Mouse (Mus musculus): ENCODE results near the gene Acot11. TPM values are rescaled to one million over a fixed set of nuclear protein-coding genes. Genes with fewer than 3 reads are reported as not detected.
"Not testable (repeated sequence)": the region's sequence is repeated elsewhere in the genome, so short reads cannot be mapped to it uniquely, and the experiment has no call there.

Gene Acot11
- polyA plus RNA-seq, 1 experiment from 2014 or later: 3.4 TPM

DNA sequence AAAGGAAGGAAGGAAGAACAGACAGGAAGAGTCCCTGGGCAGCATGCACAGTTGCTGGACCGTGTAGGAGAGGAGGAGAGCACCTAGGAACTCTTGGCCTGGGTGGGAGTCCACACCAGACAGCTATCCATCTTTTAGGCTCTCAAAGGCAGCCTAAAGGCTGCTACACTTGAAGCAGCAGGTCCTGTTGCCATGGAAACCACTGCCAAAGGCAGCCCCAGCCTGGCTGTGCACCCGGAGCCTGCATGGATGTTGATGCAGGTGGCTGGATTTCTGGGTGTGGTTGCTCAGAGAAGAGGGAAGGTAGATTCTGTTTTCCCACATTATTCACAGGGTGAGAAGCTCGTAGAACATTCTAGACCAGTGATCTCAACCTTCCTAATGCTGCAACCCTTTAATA lies 27.8 kb downstream of the Acot11 start:
- Histone ChIP-seq H3K27ac (no peak overlapping the region), H3K79me2 (ENCODE audit: inconsistent target) (no peaks in the 10 kb centered on the region), H3K4me3 (ENCODE audit: inconsistent target) (no peak overlapping the region), H3K36me3 (ENCODE audit: inconsistent target) (no peaks in the 10 kb centered on the region)
- 58% methylated on average over 3 of the region's 3 CpGs for WGBS (ENCODE audit: missing documents)

GRCm38 (mm10) chr4:106775767-106776166 lies 29.0 kb downstream of the Acot11 start:
- not testable (repeated sequence) for H3K36me3 ChIP-seq (ENCODE audit: inconsistent target); H3K27ac ChIP-seq; H3K4me3 ChIP-seq (ENCODE audit: inconsistent target); H3K79me2 ChIP-seq (ENCODE audit: inconsistent target)
- WGBS (ENCODE audit: missing documents): 100% methylated on average over 6 of the region's 6 CpGs

- no peak overlapping the region for H3K27ac ChIP-seq
- H3K79me2 ChIP-seq (ENCODE audit: inconsistent target): no peaks in the 10 kb centered on the region
- H3K36me3 ChIP-seq (ENCODE audit: inconsistent target): no peaks in the 10 kb centered on the region
- no peak overlapping the region for H3K4me3 ChIP-seq (ENCODE audit: inconsistent target)
- WGBS (ENCODE audit: missing documents): 95% methylated on average over 1 of the region's 1 CpGs
Measured at GRCm38 (mm10) chr4:106772558-106772957, 32.2 kb downstream of the Acot11 start.

GRCm38 (mm10) chr4:106769306-106769705 lies 35.5 kb downstream of the Acot11 start:
- H3K4me3 ChIP-seq (ENCODE audit: inconsistent target): no peak overlapping the region
- no peak overlapping the region for H3K27ac ChIP-seq
- H3K79me2 ChIP-seq (ENCODE audit: inconsistent target): no peaks in the 10 kb centered on the region
- no peaks in the 10 kb centered on the region for H3K36me3 ChIP-seq (ENCODE audit: inconsistent target)
- 88% methylated on average over 2 of the region's 2 CpGs for WGBS (ENCODE audit: missing documents)

DNA sequence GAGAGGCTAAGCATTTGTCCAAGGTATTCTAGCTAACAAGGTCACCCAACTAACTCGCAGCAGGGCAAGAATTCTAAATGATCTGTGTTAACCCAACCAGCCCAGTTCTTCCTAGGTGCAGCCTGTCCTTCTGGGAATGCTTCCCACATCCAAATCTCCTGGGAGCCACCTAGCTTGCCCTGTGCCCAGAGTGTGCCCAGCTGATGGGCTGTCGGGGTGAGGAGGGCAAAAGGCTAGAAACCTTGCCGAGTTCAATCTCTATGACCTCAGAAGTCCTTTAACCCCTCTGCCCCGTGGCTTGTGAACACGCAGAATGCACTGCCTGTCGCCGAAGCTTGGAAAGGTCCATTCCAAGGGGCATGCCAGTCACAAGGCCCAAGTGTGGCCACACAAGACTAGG lies 40.6 kb downstream of the Acot11 start:
- WGBS (ENCODE audit: missing documents): 94% methylated on average over 7 of the region's 7 CpGs

DNA sequence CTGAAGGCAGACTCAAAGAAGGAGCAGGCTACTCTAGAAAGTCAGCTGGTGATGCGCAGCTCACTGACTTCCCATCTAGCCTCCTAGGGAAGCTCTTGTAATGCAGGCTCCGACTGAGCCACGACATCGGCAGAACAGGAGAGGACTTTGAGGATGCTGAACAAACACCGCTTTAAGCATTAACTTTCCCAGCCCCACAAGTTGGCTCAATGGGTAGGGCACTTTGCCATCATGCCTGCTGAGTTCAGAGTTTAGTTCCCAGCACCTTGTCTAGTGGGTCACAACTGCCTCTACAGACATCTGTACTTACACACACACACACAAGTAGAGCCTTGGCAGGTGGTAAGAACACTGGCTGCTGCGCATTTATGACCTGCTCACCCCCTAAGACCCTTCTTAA lies 53.1 kb downstream of the Acot11 start:
- no peak overlapping the region for H3K4me3 ChIP-seq (ENCODE audit: inconsistent target)
- H3K36me3 ChIP-seq (ENCODE audit: inconsistent target): no peaks in the 10 kb centered on the region
- no peak overlapping the region for H3K27ac ChIP-seq
- H3K79me2 ChIP-seq (ENCODE audit: inconsistent target): no peaks in the 10 kb centered on the region
- 92% methylated on average over 6 of the region's 6 CpGs for WGBS (ENCODE audit: missing documents)

More for the DNA sequence above, 40.6 kb downstream of the Acot11 start:
- Histone ChIP-seq H3K4me3 (ENCODE audit: inconsistent target) (no peak overlapping the region), H3K27ac (no peak overlapping the region), H3K79me2 (ENCODE audit: inconsistent target) (no peaks in the 10 kb centered on the region), H3K36me3 (ENCODE audit: inconsistent target) (no peaks in the 10 kb centered on the region)

DNA sequence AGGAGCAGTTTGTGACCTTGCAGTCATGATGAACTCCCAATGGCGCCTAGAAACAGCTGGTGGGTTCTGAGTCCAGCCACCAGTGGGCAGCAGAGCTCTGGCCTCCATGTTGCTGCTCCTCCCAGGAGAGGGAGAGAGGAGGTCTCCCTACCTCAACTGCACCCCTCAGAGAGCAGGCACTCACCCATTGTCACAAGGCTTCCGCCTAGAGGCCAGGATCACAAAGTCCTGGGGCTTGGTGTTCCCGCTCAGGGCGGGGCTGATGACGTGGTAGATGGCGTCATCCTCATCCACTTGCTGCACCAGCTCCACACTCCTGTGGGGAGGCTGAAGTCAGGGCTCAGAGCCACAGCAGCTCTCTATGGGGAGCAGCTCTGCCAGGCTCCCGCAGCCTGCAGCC lies 55.1 kb downstream of the Acot11 start:
- WGBS (ENCODE audit: missing documents): 96% methylated on average over 7 of the region's 7 CpGs
- no peak overlapping the region for H3K4me3 ChIP-seq (ENCODE audit: inconsistent target)
- no peak overlapping the region for H3K27ac ChIP-seq
- no peaks in the 10 kb centered on the region for H3K79me2 ChIP-seq (ENCODE audit: inconsistent target)
- H3K36me3 ChIP-seq (ENCODE audit: inconsistent target): no peaks in the 10 kb centered on the region

DNA sequence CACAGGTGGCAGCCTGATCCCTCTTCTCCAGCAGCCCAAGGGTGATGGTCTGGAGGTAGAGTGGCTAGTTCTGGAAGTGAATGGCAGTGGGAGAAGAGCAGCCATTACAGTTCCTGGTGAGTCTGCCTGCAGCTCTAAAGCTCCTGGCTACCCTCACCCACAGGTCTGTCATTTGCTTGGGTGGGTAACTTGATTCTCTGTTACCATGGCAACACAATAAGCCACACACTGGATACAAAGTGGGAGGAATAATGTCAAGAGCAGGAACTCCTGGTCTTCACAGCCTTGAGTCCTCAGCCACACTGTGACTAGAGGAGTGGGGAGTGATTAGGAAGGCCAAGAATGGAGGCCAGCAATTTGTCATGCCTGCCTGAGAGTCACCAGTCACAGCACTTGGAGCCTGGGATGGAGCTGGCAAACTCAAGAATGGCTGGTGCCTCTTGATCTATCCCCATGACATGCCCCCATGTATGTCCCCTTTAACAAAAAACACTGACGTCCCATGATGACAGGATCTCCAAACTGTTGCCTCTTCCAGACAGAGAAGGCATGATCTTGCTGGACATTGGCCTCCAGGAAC lies 57.7 kb downstream of the Acot11 start:
- Histone ChIP-seq H3K4me3 (ENCODE audit: inconsistent target) (no peak overlapping the region), H3K36me3 (ENCODE audit: inconsistent target) (no peaks in the 10 kb centered on the region), H3K79me2 (ENCODE audit: inconsistent target) (no peaks in the 10 kb centered on the region), H3K27ac (no peak overlapping the region)
- 86% methylated on average over 1 of the region's 1 CpGs for WGBS (ENCODE audit: missing documents)

DNA sequence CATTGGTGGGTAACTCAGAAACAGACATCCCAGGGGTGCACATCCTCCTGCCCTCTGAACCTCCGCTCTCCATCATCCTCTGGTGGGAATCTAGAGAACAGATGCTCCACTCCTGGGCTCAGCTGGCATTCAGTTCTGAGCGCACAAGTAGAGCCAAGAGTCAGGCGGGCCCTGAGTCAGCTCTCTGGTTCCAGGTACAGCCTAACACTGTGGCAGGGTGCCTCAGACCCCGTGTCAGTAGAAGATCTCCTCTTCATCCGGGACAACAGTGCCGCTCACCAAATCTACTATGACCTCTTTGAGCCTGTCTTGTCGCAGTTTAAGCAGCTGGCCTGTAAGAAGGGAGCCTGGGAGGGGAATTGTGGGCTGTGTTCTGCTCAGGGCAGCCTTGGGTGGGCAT lies 58.9 kb downstream of the Acot11 start:
- WGBS (ENCODE audit: missing documents): 95% methylated on average over 7 of the region's 7 CpGs
- Histone ChIP-seq H3K36me3 (ENCODE audit: inconsistent target) (no peaks in the 10 kb centered on the region), H3K79me2 (ENCODE audit: inconsistent target) (no peaks in the 10 kb centered on the region), H3K4me3 (ENCODE audit: inconsistent target) (no peak overlapping the region), H3K27ac (no peak overlapping the region)

DNA sequence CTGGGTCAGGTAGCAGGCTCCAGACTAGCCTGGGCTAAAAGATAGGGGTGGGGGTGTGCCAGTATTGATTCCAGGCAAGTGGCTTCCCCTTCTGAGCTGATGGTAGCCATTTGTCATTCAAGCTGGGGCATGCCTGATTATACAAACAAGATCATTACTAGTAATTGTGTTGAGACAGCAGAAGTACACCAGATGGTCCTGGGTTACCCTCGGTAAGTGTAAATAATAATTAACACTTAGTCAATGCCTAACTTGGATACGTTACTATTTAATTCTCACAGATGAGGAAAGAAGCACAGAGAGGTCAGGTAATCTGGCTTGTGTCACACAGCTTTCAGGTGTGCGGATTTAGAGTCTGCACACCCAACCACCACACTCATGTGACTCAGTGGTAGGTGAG lies 66.9 kb downstream of the Acot11 start:
- H3K79me2 ChIP-seq (ENCODE audit: inconsistent target): no peaks in the 10 kb centered on the region
- 90% methylated on average over 3 of the region's 3 CpGs for WGBS (ENCODE audit: missing documents)

DNA sequence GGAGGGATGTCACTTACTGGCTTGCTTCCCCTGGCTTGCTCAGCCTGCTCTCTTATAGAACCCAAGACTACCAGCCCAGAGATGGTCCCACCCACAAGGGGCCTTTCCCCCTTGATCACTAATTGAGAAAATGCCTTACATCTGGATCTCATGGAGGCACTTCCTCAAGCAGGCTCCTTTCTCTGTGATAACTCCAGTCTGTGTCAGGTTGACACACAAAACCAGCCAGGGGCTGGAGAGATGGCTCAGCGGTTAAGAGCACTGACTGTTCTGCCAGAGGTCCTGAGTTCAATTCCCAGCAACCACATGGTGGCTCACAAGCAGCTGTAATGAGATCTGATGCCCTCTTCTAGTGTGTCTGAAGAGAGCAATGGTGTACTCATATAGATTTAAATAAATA lies 67.9 kb downstream of the Acot11 start:
- not testable (repeated sequence) for H3K36me3 ChIP-seq (ENCODE audit: inconsistent target); H3K4me3 ChIP-seq (ENCODE audit: inconsistent target); H3K79me2 ChIP-seq (ENCODE audit: inconsistent target); H3K27ac ChIP-seq
- 100% methylated on average over 1 of the region's 1 CpGs for WGBS (ENCODE audit: missing documents)

More for the DNA sequence above, 66.9 kb downstream of the Acot11 start:
- Histone ChIP-seq H3K4me3 (ENCODE audit: inconsistent target) (no peak overlapping the region), H3K36me3 (ENCODE audit: inconsistent target) (no peaks in the 10 kb centered on the region), H3K27ac (no peak overlapping the region)

GRCm38 (mm10) chr4:106733636-106734035 lies 71.2 kb downstream of the Acot11 start, which contains the start of gene Fam151a:
TSS of gene Fam151a (plus strand) at chr4:106733889.
- whole genome bisulfite sequencing (ENCODE audit: missing documents): 91% methylated on average over 4 of the region's 4 CpGs
- Histone ChIP-seq H3K36me3 (ENCODE audit: inconsistent target) (no peaks in the 10 kb centered on the region), H3K4me3 (ENCODE audit: inconsistent target) (no peak within 1 kb of the TSS), H3K27ac (no peak within 1 kb of the TSS), H3K79me2 (ENCODE audit: inconsistent target) (no peaks in the 10 kb centered on the region)

GRCm38 (mm10) chr4:106730814-106731213 lies 74.0 kb downstream of the Acot11 start, which contains the start of gene Mroh7:
TSS of gene Mroh7 (minus strand) at chr4:106730925.
- Histone ChIP-seq H3K4me3 (ENCODE audit: inconsistent target) (no peak within 1 kb of the TSS), H3K36me3 (ENCODE audit: inconsistent target) (no peaks in the 10 kb centered on the region), H3K79me2 (ENCODE audit: inconsistent target) (no peaks in the 10 kb centered on the region), H3K27ac (no peak within 1 kb of the TSS)
- 69% methylated on average over 7 of the region's 7 CpGs for WGBS (ENCODE audit: missing documents)

DNA sequence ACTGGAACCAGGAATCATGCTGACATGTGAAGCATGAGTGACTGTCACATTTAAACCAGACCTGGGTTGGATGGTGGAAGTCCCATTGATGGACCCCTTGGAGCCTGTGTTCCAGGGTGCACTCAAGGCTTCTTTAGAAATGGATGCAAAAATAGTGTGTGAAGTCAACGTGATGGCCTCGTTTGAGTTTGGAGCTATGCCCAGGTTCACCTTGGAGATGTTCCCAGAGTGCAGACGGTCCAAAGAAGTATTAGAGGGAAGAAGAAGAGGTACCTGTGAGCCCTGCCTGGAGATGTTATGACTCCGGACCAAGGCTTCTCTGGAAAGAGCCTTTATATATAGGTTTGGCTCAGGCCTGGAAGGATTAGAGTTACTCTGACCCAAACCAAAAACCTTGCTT lies 84.2 kb downstream of the Acot11 start:
- WGBS (ENCODE audit: missing documents): 90% methylated on average over 4 of the region's 4 CpGs
- H3K27ac ChIP-seq: no peak overlapping the region
- no peaks in the 10 kb centered on the region for H3K36me3 ChIP-seq (ENCODE audit: inconsistent target)
- no peaks in the 10 kb centered on the region for H3K79me2 ChIP-seq (ENCODE audit: inconsistent target)
- no peak overlapping the region for H3K4me3 ChIP-seq (ENCODE audit: inconsistent target)

GRCm38 (mm10) chr4:106713622-106714021 lies 91.2 kb downstream of the Acot11 start:
- no peaks in the 10 kb centered on the region for H3K36me3 ChIP-seq (ENCODE audit: inconsistent target)
- H3K27ac ChIP-seq: no peak overlapping the region
- H3K4me3 ChIP-seq (ENCODE audit: inconsistent target): no peak overlapping the region
- H3K79me2 ChIP-seq (ENCODE audit: inconsistent target): no peaks in the 10 kb centered on the region
- 86% methylated on average over 6 of the region's 6 CpGs for WGBS (ENCODE audit: missing documents)

DNA sequence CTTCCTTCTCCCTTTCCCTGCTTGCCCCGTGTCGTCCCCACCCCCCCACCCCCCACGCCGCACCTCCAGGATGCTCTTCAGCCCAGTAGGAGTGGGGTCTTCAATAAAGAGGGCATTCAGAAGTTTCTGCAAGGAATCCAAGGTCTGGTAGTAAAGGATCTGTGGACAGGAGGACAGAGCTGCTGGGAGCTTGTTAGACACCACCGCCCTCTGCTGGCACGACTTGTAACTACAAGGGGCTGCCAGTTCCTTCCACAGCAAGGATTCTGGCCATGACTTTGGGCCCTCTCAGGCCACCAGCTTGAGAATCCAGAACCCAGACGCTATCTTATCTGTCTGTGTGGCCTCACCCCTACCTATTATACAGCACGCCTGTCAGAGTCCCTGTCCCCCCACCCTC lies 96.4 kb downstream of the Acot11 start:
- H3K4me3 ChIP-seq (ENCODE audit: inconsistent target): no peak overlapping the region
- no peaks in the 10 kb centered on the region for H3K36me3 ChIP-seq (ENCODE audit: inconsistent target)
- WGBS (ENCODE audit: missing documents): 0% methylated on average over 7 of the region's 8 CpGs
- no peaks in the 10 kb centered on the region for H3K79me2 ChIP-seq (ENCODE audit: inconsistent target)
- no peak overlapping the region for H3K27ac ChIP-seq

All from macrophage (primary cell).